Mouse (Mus musculus) forebrain, postnatal 0 days (tissue): ENCODE measurements around the gene Exoc4. TPM values are rescaled to one million over a fixed set of nuclear protein-coding genes. Genes with fewer than 3 reads are reported as not detected.

ENCODE experiments used
- ATAC-seq: fragments of 200-750 bp; cut with Nextera tagmentation; 2 replicates; pipeline ENCODE4 v1.8.0; 2017; ENCODE audit warnings: mild to moderate bottlenecking, moderate library complexity
- DNase-seq: peaks from one replicate; pipeline ENCODE4 v3.0.0-alpha.2; 2015
- H3K27ac ChIP-seq: fragments of 300-500 bp; sonication (generic); 2 replicates; pipeline ENCODE4 v1.5.1; 2014; ENCODE audit warnings: low read depth, mild to moderate bottlenecking, antibody characterized with exemption, low read length, moderate library complexity, mixed read lengths
- H3K27me3 ChIP-seq: fragments of 300-500 bp; sonication (generic); 2 replicates; pipeline ENCODE4 v1.6.1; 2014; ENCODE audit warnings: mild to moderate bottlenecking, low read length, mixed read lengths; ENCODE audit not compliant: insufficient read depth
- H3K36me3 ChIP-seq: fragments of 300-500 bp; sonication (generic); 2 replicates; pipeline ENCODE4 v1.6.1; 2014; ENCODE audit warnings: mild to moderate bottlenecking, moderate library complexity; ENCODE audit not compliant: insufficient read depth
- H3K4me1 ChIP-seq: fragments of 300-500 bp; sonication (generic); 2 replicates; pipeline ENCODE4 v1.6.1; 2014; ENCODE audit warnings: antibody characterized with exemption; ENCODE audit not compliant: insufficient read depth
- H3K4me2 ChIP-seq: fragments of 300-500 bp; sonication (generic); 2 replicates; pipeline ENCODE4 v1.6.1; 2014; ENCODE audit warnings: low read depth, mild to moderate bottlenecking, moderate library complexity
- H3K4me3 ChIP-seq: fragments of 300-500 bp; sonication (generic); 2 replicates; pipeline ENCODE4 v1.5.1; 2014; ENCODE audit warnings: low read depth, low read length, mixed read lengths
- H3K9ac ChIP-seq: fragments of 300-500 bp; sonication (generic); 2 replicates; pipeline ENCODE4 v1.6.1; 2014; ENCODE audit warnings: mild to moderate bottlenecking
- H3K9me3 ChIP-seq: fragments of 300-500 bp; sonication (generic); 2 replicates; pipeline ENCODE4 v1.6.1; 2016; ENCODE audit warnings: low read length
- CTCF ChIP-seq: sonication (generic); IDR thresholded peaks from 2 replicates; pipeline ENCODE4 v1.5.1; 2016; ENCODE audit warnings: antibody characterized with exemption, control low read depth, low read depth
- WGBS: fragments of 180-500 bp; shearing (Covaris S2); extraction: QIAGEN DNeasy Blood & Tissue Kit; methylation state at CpG from one replicate; pipeline ENCODE4 v1.1.7; 2014; 5-methylcytosine and 5-hydroxymethylcytosine counted together
- polyA plus RNA-seq: library from polyadenylated mRNA; unstranded; fragments of >200 nt; fragmentation: Nextera tagmentation; extraction: Ambion mirVana; gene quantifications from 2 replicates; pipeline ENCODE4 v1.2.1, GENCODE M21; 2015
- total RNA-seq: library from RNA; depleted of rRNA; stranded (reverse); fragments of >200 nt; gene quantifications from 2 replicates; pipeline ENCODE4 v1.2.3, GENCODE M21; 2014

Exoc4 gene
- total and polyA plus RNA-seq, 2 experiments from 2014 or later = 29.0 to 90.9 TPM

GRCm38 (mm10) chr6:33869251-33869650 lies 620.4 kb downstream of the Exoc4 start:
- H3K4me3 ChIP-seq = no peak overlapping the region
- no peak overlapping the region for H3K4me2 ChIP-seq
- H3K27ac ChIP-seq = no peak overlapping the region
- TF ChIP-seq CTCF = no peak
- H3K27me3 ChIP-seq = no peaks in the 10 kb centered on the region
- no peaks in the 10 kb centered on the region for H3K9me3 ChIP-seq
- H3K4me1 ChIP-seq = no peaks in the 10 kb centered on the region; the same call in 1 of the 2 replicates
- 88% methylated on average over 3 of the region's 3 CpGs for WGBS
- H3K36me3 ChIP-seq = no peaks in the 10 kb centered on the region
- H3K9ac ChIP-seq = no peak overlapping the region
- no peak for ATAC-seq
- no peak for DNase-seq

- H3K4me3 ChIP-seq = no peak overlapping the region
- peak overlapping the region; percentile 17; the same call in 1 of the 2 replicates for H3K27ac ChIP-seq
- no peak overlapping the region for H3K9ac ChIP-seq
- no peaks in the 10 kb centered on the region for H3K36me3 ChIP-seq
- 20% methylated on average over 9 of the region's 9 CpGs for WGBS
- H3K9me3 ChIP-seq = no peaks in the 10 kb centered on the region
- H3K4me1 ChIP-seq = no peaks in the 10 kb centered on the region; the same call in 1 of the 2 replicates
- TF ChIP-seq CTCF = no peak
- DNase-seq (no peak), ATAC-seq (no peak; the same call in 1 of the 2 replicates)
- H3K27me3 ChIP-seq = no peaks in the 10 kb centered on the region
- H3K4me2 ChIP-seq = no peak overlapping the region
Observed at GRCm38 (mm10) chr6:33870468-33871142, 621.7 kb downstream of the Exoc4 start.

GRCm38 (mm10) chr6:33871286-33871685 lies 622.4 kb downstream of the Exoc4 start:
- Histone ChIP-seq H3K36me3 (no peaks in the 10 kb centered on the region), H3K27me3 (no peaks in the 10 kb centered on the region), H3K4me3 (no peak overlapping the region), H3K9ac (no peak overlapping the region), H3K4me2 (no peak overlapping the region), H3K9me3 (no peaks in the 10 kb centered on the region), H3K4me1 (no peaks in the 10 kb centered on the region; the same call in 1 of the 2 replicates), H3K27ac (peak overlapping the region; percentile 22; the same call in 1 of the 2 replicates)
- ATAC-seq = no peak
- TF ChIP-seq CTCF = no peak
- DNase-seq = no peak
- WGBS = 35% methylated on average over 1 of the region's 1 CpGs

- Histone ChIP-seq H3K4me3 (no peak overlapping the region), H3K9ac (no peak overlapping the region), H3K4me2 (no peak overlapping the region), H3K27ac (no peak overlapping the region), H3K4me1 (no peaks in the 10 kb centered on the region; the same call in 1 of the 2 replicates), H3K27me3 (no peaks in the 10 kb centered on the region), H3K36me3 (no peaks in the 10 kb centered on the region), H3K9me3 (no peaks in the 10 kb centered on the region)
- TF ChIP-seq CTCF = no peak
- 17% methylated on average over 1 of the region's 1 CpGs for WGBS
- ATAC-seq (no peak; the same call in 1 of the 2 replicates), DNase-seq (no peak)
Observed at GRCm38 (mm10) chr6:33872192-33872591, 623.3 kb downstream of the Exoc4 start.

GRCm38 (mm10) chr6:33873000-33873399 lies 624.1 kb downstream of the Exoc4 start:
- H3K27me3 ChIP-seq = no peaks in the 10 kb centered on the region
- no peaks in the 10 kb centered on the region for H3K9me3 ChIP-seq
- no peaks in the 10 kb centered on the region; the same call in 1 of the 2 replicates for H3K4me1 ChIP-seq
- H3K9ac ChIP-seq = no peak overlapping the region
- no peak overlapping the region for H3K4me2 ChIP-seq
- DNase-seq (no peak), ATAC-seq (no peak)
- WGBS = 67% methylated on average over 5 of the region's 5 CpGs
- H3K36me3 ChIP-seq = no peaks in the 10 kb centered on the region
- no peak overlapping the region for H3K4me3 ChIP-seq
- TF ChIP-seq CTCF = no peak
- no peak overlapping the region for H3K27ac ChIP-seq

- H3K9me3 ChIP-seq = no peaks in the 10 kb centered on the region
- no peak overlapping the region for H3K9ac ChIP-seq
- no peak overlapping the region for H3K27ac ChIP-seq
- no peaks in the 10 kb centered on the region; the same call in 1 of the 2 replicates for H3K4me1 ChIP-seq
- H3K36me3 ChIP-seq = no peaks in the 10 kb centered on the region
- no peaks in the 10 kb centered on the region for H3K27me3 ChIP-seq
- no peak for DNase-seq
- no peak for TF ChIP-seq CTCF
- 38% methylated on average over 8 of the region's 8 CpGs for WGBS
- no peak overlapping the region for H3K4me3 ChIP-seq
- ATAC-seq = peak; percentile 32; the same call in 1 of the 2 replicates
- no peak overlapping the region for H3K4me2 ChIP-seq
Observed at GRCm38 (mm10) chr6:33874291-33875014, 625.6 kb downstream of the Exoc4 start.

GRCm38 (mm10) chr6:33884141-33884683 lies 635.3 kb downstream of the Exoc4 start:
- no peaks in the 10 kb centered on the region for H3K36me3 ChIP-seq
- H3K9ac ChIP-seq = no peak overlapping the region
- H3K4me2 ChIP-seq = no peak overlapping the region
- TF ChIP-seq CTCF = no peak
- DNase-seq = no peak
- no peaks in the 10 kb centered on the region for H3K9me3 ChIP-seq
- H3K27me3 ChIP-seq = no peaks in the 10 kb centered on the region
- no peaks in the 10 kb centered on the region for H3K4me1 ChIP-seq
- 79% methylated on average over 9 of the region's 9 CpGs for WGBS
- H3K27ac ChIP-seq = no peak overlapping the region; the same call in 1 of the 2 replicates
- ATAC-seq = no peak
- no peak overlapping the region for H3K4me3 ChIP-seq
